Mouse (Mus musculus): ENCODE data around the gene Lin9. TPM values are rescaled to one million over a fixed set of nuclear protein-coding genes. Genes with fewer than 3 reads are reported as not detected.
A peak's percentile ranks its signal among the peaks of the same experiment; 100 is the strongest.
"Not testable (repeated sequence)": the region's sequence is repeated elsewhere in the genome, so short reads cannot be mapped to it uniquely, and the experiment has no call there.

Gene Lin9
- 10.4 and 14.2 TPM in 2 replicates for polyA plus RNA-seq (2015; fragmentation: Nextera tagmentation; extraction: Ambion mirVana)

GRCm38 (mm10) chr1:180641137-180641517, at the start of gene Lin9:
Gene Lin9, plus strand, starts transcription at chr1:180641150.
- Histone ChIP-seq H3K36me3 (no peaks in the 10 kb centered on the region), H3K4me1 (replicated peaks) (peaks cover 52% of the 10 kb centered on the region), H3K9ac (peak within 1 kb of the TSS; percentile 99), H3K9me3 (replicated peaks) (no peaks in the 10 kb centered on the region; the same call in 1 of the 2 replicates), H3K4me3 (replicated peaks) (peak within 1 kb of the TSS; percentile 99), H3K27me3 (no peaks in the 10 kb centered on the region), H3K4me2 (peak within 1 kb of the TSS; percentile 89), H3K27ac (peak within 1 kb of the TSS; percentile 92)
- under 1% methylated on average over 44 of the region's 47 CpGs for WGBS (ENCODE audit: insufficient replicate concordance)
- ATAC-seq (ENCODE audit: low read depth) (peak; percentile 92), DNase-seq (peak; percentile 88)

- peaks cover 82% of the 10 kb centered on the region for H3K36me3 ChIP-seq
These were observed 40.4 kb upstream of the Lin9 start for GRCm38 (mm10) chr1:180600578-180600977.

DNA sequence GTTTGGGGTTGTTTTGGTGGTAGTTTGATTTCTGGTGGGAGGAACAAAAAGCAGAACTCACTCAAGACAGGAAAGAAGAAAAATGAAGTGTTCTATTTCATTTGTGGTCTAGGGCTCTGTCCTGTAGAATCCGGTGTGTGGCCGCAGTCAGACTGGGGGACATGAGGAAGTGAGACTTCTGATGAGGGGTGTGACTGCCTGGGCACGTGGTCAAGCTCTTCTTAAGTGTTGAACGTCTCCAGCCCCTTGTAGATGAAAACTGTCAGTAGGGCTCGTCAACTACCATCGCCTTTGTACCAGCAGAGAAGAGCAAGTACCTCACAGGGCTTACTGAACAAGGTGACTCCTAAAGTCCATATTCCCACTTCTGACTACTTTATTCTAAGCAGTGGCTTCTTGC, 39.1 kb upstream of the Lin9 start:
- no peak overlapping the region for H3K9ac ChIP-seq
- no peak overlapping the region for H3K27ac ChIP-seq
- peaks cover 69% of the 10 kb centered on the region for H3K36me3 ChIP-seq
- no peaks in the 10 kb centered on the region for H3K27me3 ChIP-seq
- no peak overlapping the region for H3K4me3 ChIP-seq (replicated peaks)
- no peaks in the 10 kb centered on the region; the same call in 1 of the 2 replicates for H3K4me1 ChIP-seq (replicated peaks)
- H3K4me2 ChIP-seq: no peak overlapping the region
- DNase-seq: no peak
- H3K9me3 ChIP-seq (replicated peaks): no peaks in the 10 kb centered on the region
- WGBS (ENCODE audit: insufficient replicate concordance): 44% methylated on average over 6 of the region's 6 CpGs
- no peak for ATAC-seq (ENCODE audit: low read depth)

More at GRCm38 (mm10) chr1:180600578-180600977, 40.4 kb upstream of the Lin9 start:
- Histone ChIP-seq H3K9me3 (replicated peaks) (no peaks in the 10 kb centered on the region), H3K4me2 (no peak overlapping the region), H3K4me1 (replicated peaks) (no peaks in the 10 kb centered on the region; the same call in 1 of the 2 replicates), H3K9ac (no peak overlapping the region), H3K27ac (no peak overlapping the region), H3K27me3 (no peaks in the 10 kb centered on the region), H3K4me3 (replicated peaks) (no peak overlapping the region)
- DNase-seq (no peak), ATAC-seq (ENCODE audit: low read depth) (no peak)
- 70% methylated on average over 6 of the region's 6 CpGs for WGBS (ENCODE audit: insufficient replicate concordance)

DNA sequence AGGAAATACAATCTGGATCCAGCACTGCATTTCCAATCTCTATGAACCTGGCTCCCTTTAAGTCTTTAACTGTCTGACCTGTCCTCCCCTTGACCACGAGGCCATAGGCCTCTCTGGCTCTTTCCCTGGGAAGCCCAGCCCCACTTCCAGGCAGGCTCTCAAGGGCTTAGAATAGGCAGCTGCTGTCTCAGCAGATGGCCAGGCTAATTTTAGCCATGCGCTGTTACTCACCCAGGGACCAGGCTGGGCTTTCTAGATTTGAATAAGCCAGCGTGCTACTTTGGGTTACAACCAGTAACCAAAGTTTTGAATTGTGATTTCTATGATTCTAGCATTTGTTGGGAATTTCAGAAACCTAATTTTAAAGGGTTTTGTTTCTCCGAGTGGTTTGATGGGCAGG, 36.4 kb upstream of the Lin9 start:
- H3K9ac ChIP-seq: no peak overlapping the region
- no peaks in the 10 kb centered on the region for H3K9me3 ChIP-seq (replicated peaks)
- peaks cover 42% of the 10 kb centered on the region for H3K36me3 ChIP-seq
- no peak overlapping the region for H3K4me3 ChIP-seq (replicated peaks)
- 62% methylated on average over 4 of the region's 4 CpGs for WGBS (ENCODE audit: insufficient replicate concordance)
- H3K27me3 ChIP-seq: no peaks in the 10 kb centered on the region
- H3K4me1 ChIP-seq (replicated peaks): no peaks in the 10 kb centered on the region; the same call in 1 of the 2 replicates
- no peak overlapping the region for H3K4me2 ChIP-seq
- DNase-seq: no peak
- H3K27ac ChIP-seq: no peak overlapping the region
- no peak for ATAC-seq (ENCODE audit: low read depth)

GRCm38 (mm10) chr1:180606106-180606505, 34.8 kb upstream of the Lin9 start:
- H3K9me3 ChIP-seq (replicated peaks): no peaks in the 10 kb centered on the region
- H3K4me1 ChIP-seq (replicated peaks): no peaks in the 10 kb centered on the region; the same call in 1 of the 2 replicates
- H3K36me3 ChIP-seq: peaks cover 26% of the 10 kb centered on the region
- DNase-seq: no peak
- no peak overlapping the region for H3K4me2 ChIP-seq
- ATAC-seq (ENCODE audit: low read depth): no peak
- H3K4me3 ChIP-seq (replicated peaks): no peak overlapping the region
- 35% methylated on average over 3 of the region's 3 CpGs for WGBS (ENCODE audit: insufficient replicate concordance)
- H3K27me3 ChIP-seq: no peaks in the 10 kb centered on the region
- H3K27ac ChIP-seq: no peak overlapping the region
- no peak overlapping the region for H3K9ac ChIP-seq

DNA sequence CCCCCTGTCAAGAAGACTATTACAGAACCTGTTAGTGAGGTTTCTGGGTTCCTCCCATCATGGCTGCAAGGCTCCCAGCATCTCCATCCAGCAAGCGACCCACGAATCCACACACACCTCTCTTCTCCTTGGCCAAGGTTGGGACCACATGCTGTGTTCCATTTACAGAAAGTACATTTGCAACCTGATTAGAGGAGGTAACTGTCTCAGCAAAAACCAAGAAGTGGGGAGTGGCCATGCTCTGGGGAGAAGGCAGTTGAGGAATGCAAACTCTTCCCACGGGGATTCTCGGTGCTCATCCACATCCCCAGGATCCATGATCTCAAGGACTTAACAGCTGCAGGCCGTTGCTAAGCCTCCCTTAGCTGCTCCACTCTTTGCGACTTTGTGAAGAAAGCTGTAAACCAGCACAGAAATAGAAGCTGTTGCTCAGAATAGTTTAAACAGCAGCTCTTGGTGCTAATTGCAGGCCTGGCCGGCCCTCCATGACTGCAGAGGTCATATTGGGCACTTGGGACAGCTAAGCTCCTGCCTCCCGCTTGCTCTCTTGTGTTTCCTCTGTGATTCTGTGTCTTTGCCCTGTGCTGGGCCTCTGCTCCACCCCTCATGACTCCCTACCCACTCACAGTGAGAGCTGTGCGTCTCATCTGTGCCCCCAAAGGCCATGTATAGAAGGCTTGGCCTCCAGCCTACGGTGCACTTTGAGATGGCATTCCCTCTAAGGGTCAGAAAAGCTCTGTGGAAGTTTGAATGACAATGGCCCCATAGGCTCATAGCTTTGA, 34.0 kb upstream of the Lin9 start:
- Histone ChIP-seq H3K4me3 (replicated peaks) (no peak overlapping the region), H3K27me3 (no peaks in the 10 kb centered on the region), H3K9me3 (replicated peaks) (no peaks in the 10 kb centered on the region), H3K36me3 (peaks cover 18% of the 10 kb centered on the region), H3K9ac (no peak overlapping the region), H3K4me2 (no peak overlapping the region), H3K4me1 (replicated peaks) (no peaks in the 10 kb centered on the region; the same call in 1 of the 2 replicates), H3K27ac (0 out of 2 replicates have a peak overlapping the region, but pooled peaks have one; percentile 21)
- DNase-seq (no peak), ATAC-seq (ENCODE audit: low read depth) (no peak)
- 68% methylated on average over 10 of the region's 10 CpGs for WGBS (ENCODE audit: insufficient replicate concordance)

DNA sequence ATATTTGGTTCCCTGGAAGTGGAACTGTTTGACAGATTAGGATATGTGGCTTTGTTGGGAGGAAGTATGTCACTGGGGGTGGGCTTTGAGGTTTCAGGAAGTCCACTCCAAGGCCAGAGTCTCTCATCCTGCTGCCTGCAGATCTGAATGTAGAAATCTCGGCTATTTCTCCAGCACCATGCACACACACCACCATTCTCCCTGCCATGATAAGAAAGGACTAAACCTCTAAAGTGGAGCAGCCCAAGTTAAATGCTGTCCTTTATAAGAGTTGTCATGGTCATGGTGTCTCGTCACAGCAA, 33.4 kb upstream of the Lin9 start:
- no peaks in the 10 kb centered on the region; the same call in 1 of the 2 replicates for H3K4me1 ChIP-seq (replicated peaks)
- DNase-seq: no peak

DNA sequence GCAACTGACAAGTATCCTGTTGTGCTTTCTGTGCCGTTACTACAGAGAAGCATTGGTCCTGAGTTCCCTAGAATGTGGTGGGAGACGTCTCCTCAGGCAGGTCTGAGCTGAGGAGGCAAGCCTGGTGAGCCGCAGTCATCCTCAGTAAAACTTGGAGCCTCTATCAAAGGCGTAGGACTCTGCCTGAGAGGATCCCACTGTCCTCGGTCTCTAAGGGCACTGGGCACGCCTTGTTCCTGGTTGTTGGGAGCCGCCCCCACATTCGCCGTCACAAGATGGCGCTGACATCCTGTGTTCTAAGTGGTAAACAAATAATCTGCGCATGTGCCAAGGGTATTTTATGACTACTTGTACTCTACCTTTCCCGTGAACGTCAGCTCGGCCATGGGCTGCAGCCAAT, 29.1 kb upstream of the Lin9 start:
- not testable (repeated sequence) for H3K9me3 ChIP-seq (replicated peaks); H3K27me3 ChIP-seq; H3K36me3 ChIP-seq; H3K9ac ChIP-seq; H3K27ac ChIP-seq; H3K4me3 ChIP-seq (replicated peaks); H3K4me1 ChIP-seq (replicated peaks); DNase-seq; ATAC-seq (ENCODE audit: low read depth); H3K4me2 ChIP-seq
- 89% methylated on average over 10 of the region's 14 CpGs for WGBS (ENCODE audit: insufficient replicate concordance)

More for the DNA sequence above, 33.4 kb upstream of the Lin9 start:
- ATAC-seq (ENCODE audit: low read depth): no peak
- Histone ChIP-seq H3K4me3 (replicated peaks) (no peak overlapping the region), H3K27me3 (no peaks in the 10 kb centered on the region), H3K9ac (no peak overlapping the region), H3K9me3 (replicated peaks) (no peaks in the 10 kb centered on the region), H3K36me3 (peaks cover 13% of the 10 kb centered on the region), H3K4me2 (no peak overlapping the region), H3K27ac (no peak overlapping the region)
- 45% methylated on average over 2 of the region's 2 CpGs for WGBS (ENCODE audit: insufficient replicate concordance)

- H3K27me3 ChIP-seq: no peaks in the 10 kb centered on the region
- H3K4me3 ChIP-seq (replicated peaks): no peak overlapping the region
- no peak overlapping the region for H3K4me2 ChIP-seq
- H3K27ac ChIP-seq: no peak overlapping the region
- no peaks in the 10 kb centered on the region for H3K36me3 ChIP-seq
- WGBS (ENCODE audit: insufficient replicate concordance): 62% methylated on average over 3 of the region's 3 CpGs
- no peaks in the 10 kb centered on the region for H3K9me3 ChIP-seq (replicated peaks)
- DNase-seq (no peak), ATAC-seq (ENCODE audit: low read depth) (no peak)
- H3K9ac ChIP-seq: no peak overlapping the region
- no peaks in the 10 kb centered on the region for H3K4me1 ChIP-seq (replicated peaks)
These were observed 24.2 kb upstream of the Lin9 start for GRCm38 (mm10) chr1:180616762-180617161.

- H3K4me1 ChIP-seq (replicated peaks): no peaks in the 10 kb centered on the region
- WGBS (ENCODE audit: insufficient replicate concordance): 28% methylated on average over 4 of the region's 4 CpGs
- H3K4me3 ChIP-seq (replicated peaks): no peak overlapping the region
- no peaks in the 10 kb centered on the region for H3K36me3 ChIP-seq
- no peak for ATAC-seq (ENCODE audit: low read depth)
- DNase-seq: no peak
- H3K9ac ChIP-seq: no peak overlapping the region
- no peak overlapping the region for H3K27ac ChIP-seq
- no peak overlapping the region for H3K4me2 ChIP-seq
- no peaks in the 10 kb centered on the region for H3K27me3 ChIP-seq
- H3K9me3 ChIP-seq (replicated peaks): peaks cover 7% of the 10 kb centered on the region; the same call in 1 of the 2 replicates
These were observed 18.6 kb upstream of the Lin9 start for GRCm38 (mm10) chr1:180622389-180622788.

- H3K4me2 ChIP-seq: no peak overlapping the region
- no peaks in the 10 kb centered on the region for H3K36me3 ChIP-seq
- 74% methylated on average over 2 of the region's 2 CpGs for WGBS (ENCODE audit: insufficient replicate concordance)
- no peak overlapping the region for H3K27ac ChIP-seq
- peaks cover 7% of the 10 kb centered on the region; the same call in 1 of the 2 replicates for H3K9me3 ChIP-seq (replicated peaks)
- DNase-seq: no peak
- ATAC-seq (ENCODE audit: low read depth): no peak
- no peak overlapping the region for H3K9ac ChIP-seq
- H3K27me3 ChIP-seq: no peaks in the 10 kb centered on the region
- H3K4me3 ChIP-seq (replicated peaks): no peak overlapping the region
- H3K4me1 ChIP-seq (replicated peaks): no peaks in the 10 kb centered on the region
These were observed 17.0 kb upstream of the Lin9 start for GRCm38 (mm10) chr1:180623911-180624310.

DNA sequence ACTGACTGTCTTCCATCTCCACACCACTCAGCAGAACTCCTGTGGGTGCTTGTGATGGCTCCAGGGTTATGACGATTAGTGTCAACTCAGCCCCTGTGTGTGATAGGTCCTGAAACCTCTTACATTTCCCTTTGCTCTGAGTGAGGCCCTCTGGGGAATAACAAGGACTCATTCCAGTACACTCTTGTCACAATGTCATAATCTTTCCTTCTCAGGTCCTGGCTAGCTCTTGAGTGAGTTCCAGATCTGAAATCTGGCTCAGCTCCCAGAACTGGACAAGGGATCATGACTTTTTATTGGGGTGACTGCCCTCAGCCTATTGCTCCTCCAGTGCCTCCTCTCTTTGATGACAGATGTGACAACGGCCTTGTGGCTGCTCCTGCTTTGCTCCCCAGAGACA, 14.8 kb upstream of the Lin9 start:
- Histone ChIP-seq H3K36me3 (no peaks in the 10 kb centered on the region), H3K9me3 (replicated peaks) (peaks cover 7% of the 10 kb centered on the region; the same call in 1 of the 2 replicates), H3K4me2 (no peak overlapping the region), H3K27me3 (no peaks in the 10 kb centered on the region), H3K4me1 (replicated peaks) (no peaks in the 10 kb centered on the region), H3K4me3 (replicated peaks) (no peak overlapping the region), H3K9ac (no peak overlapping the region), H3K27ac (no peak overlapping the region)
- WGBS (ENCODE audit: insufficient replicate concordance): 72% methylated on average over 2 of the region's 2 CpGs
- DNase-seq: no peak
- no peak for ATAC-seq (ENCODE audit: low read depth)
